Mouse (Mus musculus): Measurements from ENCODE around the gene Ass1. TPM values are rescaled to one million over a fixed set of nuclear protein-coding genes. Genes with fewer than 3 reads are reported as not detected.

Ass1 gene
- polyA plus RNA-seq, 1 experiment from 2014 or later = 72.8 TPM

DNA sequence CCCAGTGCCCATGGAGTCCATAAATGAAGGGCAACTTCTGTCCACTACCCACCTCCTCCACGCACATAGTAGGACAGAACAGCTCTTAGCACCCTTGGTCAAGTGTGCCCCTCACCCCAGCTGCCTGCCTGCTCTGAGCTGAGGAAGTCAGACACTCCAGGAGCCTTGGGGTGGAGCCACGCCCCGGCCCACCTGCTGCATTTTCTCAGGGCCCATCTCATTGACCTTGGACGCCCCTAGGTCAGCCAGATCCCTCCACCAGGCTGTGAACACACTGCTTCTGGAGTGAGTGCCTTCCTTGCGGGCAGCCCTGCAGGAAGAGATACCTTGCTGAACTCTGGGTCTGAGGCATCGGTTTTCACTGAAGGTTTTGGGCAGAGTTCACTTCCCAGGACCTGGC, 1.6 kb downstream of the Ass1 start:
- Histone ChIP-seq H3K9me3 (ENCODE audit: control insufficient read depth, low read length) (no peaks in the 10 kb centered on the region), H3K27ac (ENCODE audit: low read depth) (no peak overlapping the region), H3K4me1 (replicated peaks; ENCODE audit: control insufficient read depth, insufficient read depth, low read length) (peaks cover 8% of the 10 kb centered on the region), H3K36me3 (ENCODE audit: control insufficient read depth, insufficient read depth, low read length) (no peaks in the 10 kb centered on the region), H3K4me3 (ENCODE audit: low read depth, low read length) (no peak overlapping the region), H3K4me2 (ENCODE audit: low read length) (no peak overlapping the region), H3K9ac (ENCODE audit: low read length) (no peak overlapping the region), H3K27me3 (replicated peaks; ENCODE audit: control insufficient read depth, insufficient read depth, low read length) (peaks cover 11% of the 10 kb centered on the region)
- no peak for ATAC-seq (replicated peaks; ENCODE audit: low FRiP score, low TSS enrichment, low read depth)
- 44% methylated on average over 6 of the region's 6 CpGs for WGBS
- no peak for DNase-seq (ENCODE audit: low spot score)

DNA sequence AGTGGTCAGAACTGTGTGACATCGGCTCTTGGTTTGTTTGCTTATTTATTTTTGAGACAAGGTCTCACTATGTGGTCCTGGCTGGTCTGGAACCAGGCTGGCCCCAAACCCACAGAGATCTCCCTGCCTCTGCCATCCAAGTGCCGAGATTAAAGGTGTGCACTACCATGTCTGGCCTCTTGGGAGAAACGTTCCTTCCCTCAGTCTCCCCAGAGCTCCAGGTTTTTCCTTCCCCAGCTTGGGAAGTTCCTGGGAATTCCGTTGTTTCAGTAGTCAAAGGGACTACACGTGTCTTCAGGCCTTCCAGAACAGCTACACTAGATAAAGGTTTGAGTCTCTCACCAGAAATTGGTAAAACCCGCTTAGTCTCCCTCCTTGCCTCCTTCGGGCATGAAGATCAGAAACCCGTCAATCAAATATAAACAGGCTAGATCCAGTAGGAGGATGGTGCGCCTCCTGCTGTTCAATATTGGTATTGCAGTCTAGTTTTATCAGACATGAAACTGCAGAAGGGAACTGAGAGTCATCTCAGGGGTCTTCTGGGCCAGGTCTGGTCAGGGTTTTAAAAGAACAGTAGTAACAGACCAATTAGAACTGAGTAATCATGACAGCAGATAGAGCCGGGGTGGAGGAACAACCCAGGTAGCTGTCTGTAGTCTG, 2.5 kb downstream of the Ass1 start:
- H3K4me2 ChIP-seq (ENCODE audit: low read length) = no peak overlapping the region
- H3K4me1 ChIP-seq (replicated peaks; ENCODE audit: control insufficient read depth, insufficient read depth, low read length) = peaks cover 8% of the 10 kb centered on the region
- H3K27ac ChIP-seq (ENCODE audit: low read depth) = no peak overlapping the region
- no peak overlapping the region for H3K4me3 ChIP-seq (ENCODE audit: low read depth, low read length)
- no peaks in the 10 kb centered on the region for H3K9me3 ChIP-seq (ENCODE audit: control insufficient read depth, low read length)
- no peaks in the 10 kb centered on the region for H3K36me3 ChIP-seq (ENCODE audit: control insufficient read depth, insufficient read depth, low read length)
- 50% methylated on average over 10 of the region's 10 CpGs for WGBS
- ATAC-seq (replicated peaks; ENCODE audit: low FRiP score, low TSS enrichment, low read depth) (no peak), DNase-seq (ENCODE audit: low spot score) (peak; percentile 82)
- no peak overlapping the region for H3K9ac ChIP-seq (ENCODE audit: low read length)
- H3K27me3 ChIP-seq (replicated peaks; ENCODE audit: control insufficient read depth, insufficient read depth, low read length) = peaks cover 11% of the 10 kb centered on the region

DNA sequence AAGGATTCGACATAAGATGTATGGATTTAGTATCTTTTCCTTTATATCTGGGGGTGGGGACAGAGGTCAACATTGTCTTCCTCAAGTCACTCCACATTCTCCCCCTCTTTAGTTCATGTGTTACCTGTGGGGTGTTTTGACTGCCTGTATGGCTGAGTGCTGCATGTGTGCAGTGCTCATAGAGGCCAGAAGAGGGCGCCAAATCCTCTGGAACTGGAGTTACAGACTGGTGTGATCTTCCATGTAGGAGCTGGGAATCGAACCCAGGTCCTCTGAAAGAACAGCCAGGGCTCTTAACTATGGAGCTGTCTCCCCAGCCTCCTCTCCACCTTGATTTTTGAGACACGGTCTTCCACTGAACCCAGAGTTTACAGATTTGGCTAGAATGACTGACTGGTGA, 3.9 kb downstream of the Ass1 start:
- Histone ChIP-seq H3K27me3 (replicated peaks; ENCODE audit: control insufficient read depth, insufficient read depth, low read length) (peaks cover 8% of the 10 kb centered on the region), H3K4me1 (replicated peaks; ENCODE audit: control insufficient read depth, insufficient read depth, low read length) (peaks cover 8% of the 10 kb centered on the region), H3K9ac (ENCODE audit: low read length) (no peak overlapping the region), H3K4me2 (ENCODE audit: low read length) (no peak overlapping the region), H3K9me3 (ENCODE audit: control insufficient read depth, low read length) (no peaks in the 10 kb centered on the region), H3K36me3 (ENCODE audit: control insufficient read depth, insufficient read depth, low read length) (no peaks in the 10 kb centered on the region), H3K4me3 (ENCODE audit: low read depth, low read length) (no peak overlapping the region), H3K27ac (ENCODE audit: low read depth) (no peak overlapping the region)
- 68% methylated on average over 4 of the region's 4 CpGs for WGBS
- DNase-seq (ENCODE audit: low spot score) (no peak), ATAC-seq (replicated peaks; ENCODE audit: low FRiP score, low TSS enrichment, low read depth) (no peak)

DNA sequence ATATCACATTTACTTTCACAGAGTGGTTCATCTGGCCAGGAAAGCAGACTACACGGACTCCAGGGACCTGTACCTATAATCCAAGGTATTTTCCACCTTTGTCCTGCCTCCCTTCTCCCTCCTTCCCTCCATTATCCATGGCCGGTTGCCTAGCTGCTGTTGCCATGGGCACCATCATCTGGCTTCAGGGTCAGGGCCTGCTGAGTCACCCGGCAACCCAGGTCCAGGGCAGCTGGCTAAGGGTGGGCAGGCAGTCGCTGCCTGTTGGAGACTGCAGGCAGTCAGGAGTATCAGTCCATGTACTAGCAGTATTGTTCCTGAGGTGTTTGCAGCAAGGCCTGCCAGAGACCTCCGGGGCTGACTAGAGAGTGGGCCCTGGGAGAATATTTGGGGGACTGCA, 4.7 kb downstream of the Ass1 start:
- Histone ChIP-seq H3K27me3 (replicated peaks; ENCODE audit: control insufficient read depth, insufficient read depth, low read length) (peaks cover 7% of the 10 kb centered on the region), H3K36me3 (ENCODE audit: control insufficient read depth, insufficient read depth, low read length) (no peaks in the 10 kb centered on the region), H3K4me3 (ENCODE audit: low read depth, low read length) (no peak overlapping the region), H3K9me3 (ENCODE audit: control insufficient read depth, low read length) (no peaks in the 10 kb centered on the region), H3K4me1 (replicated peaks; ENCODE audit: control insufficient read depth, insufficient read depth, low read length) (peaks cover 8% of the 10 kb centered on the region), H3K4me2 (ENCODE audit: low read length) (no peak overlapping the region), H3K9ac (ENCODE audit: low read length) (no peak overlapping the region), H3K27ac (ENCODE audit: low read depth) (no peak overlapping the region)
- 68% methylated on average over 5 of the region's 5 CpGs for WGBS
- no peak for DNase-seq (ENCODE audit: low spot score)
- no peak for ATAC-seq (replicated peaks; ENCODE audit: low FRiP score, low TSS enrichment, low read depth)

DNA sequence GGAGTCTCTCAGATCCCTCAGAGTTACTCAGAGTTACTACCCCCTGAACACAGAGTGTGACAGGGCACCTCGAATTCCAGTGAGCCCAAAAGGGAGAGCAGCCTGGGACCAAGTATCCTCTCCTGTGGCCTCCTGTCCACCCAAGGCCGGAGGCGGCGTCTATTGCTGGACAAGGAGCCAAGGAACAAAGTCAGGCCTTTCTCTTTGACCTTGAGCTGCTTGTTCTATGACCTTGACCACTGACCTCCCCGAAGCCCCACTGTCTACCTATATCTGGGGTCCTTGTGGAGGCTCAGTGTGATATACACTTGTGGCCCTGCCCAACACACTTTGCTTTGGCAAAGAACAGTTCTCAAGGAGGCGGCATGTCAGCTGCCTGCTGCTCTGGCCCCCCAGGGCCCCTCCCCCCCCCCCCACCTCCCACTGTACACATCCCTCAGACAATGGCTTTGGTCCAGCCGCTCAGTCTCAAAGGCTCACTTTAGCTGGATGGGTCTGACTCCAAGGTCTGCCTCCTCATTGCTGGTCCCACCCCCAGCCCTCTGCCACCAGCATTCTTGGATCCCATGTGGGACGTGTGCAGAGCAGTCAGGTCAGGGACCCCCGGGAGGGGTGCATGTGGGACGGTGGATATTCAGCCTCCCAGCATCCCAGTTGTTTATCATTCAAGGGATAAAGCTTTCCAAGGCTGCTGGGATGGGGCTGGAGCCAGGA, 6.3 kb downstream of the Ass1 start:
- Histone ChIP-seq H3K9ac (ENCODE audit: low read length) (no peak overlapping the region), H3K9me3 (ENCODE audit: control insufficient read depth, low read length) (no peaks in the 10 kb centered on the region), H3K4me2 (ENCODE audit: low read length) (no peak overlapping the region), H3K27ac (ENCODE audit: low read depth) (no peak overlapping the region), H3K27me3 (replicated peaks; ENCODE audit: control insufficient read depth, insufficient read depth, low read length) (no peaks in the 10 kb centered on the region), H3K36me3 (ENCODE audit: control insufficient read depth, insufficient read depth, low read length) (no peaks in the 10 kb centered on the region), H3K4me3 (ENCODE audit: low read depth, low read length) (no peak overlapping the region), H3K4me1 (replicated peaks; ENCODE audit: control insufficient read depth, insufficient read depth, low read length) (no peaks in the 10 kb centered on the region; the same call in 1 of the 2 replicates)
- ATAC-seq (replicated peaks; ENCODE audit: low FRiP score, low TSS enrichment, low read depth) (no peak), DNase-seq (ENCODE audit: low spot score) (no peak)
- 70% methylated on average over 10 of the region's 10 CpGs for WGBS

DNA sequence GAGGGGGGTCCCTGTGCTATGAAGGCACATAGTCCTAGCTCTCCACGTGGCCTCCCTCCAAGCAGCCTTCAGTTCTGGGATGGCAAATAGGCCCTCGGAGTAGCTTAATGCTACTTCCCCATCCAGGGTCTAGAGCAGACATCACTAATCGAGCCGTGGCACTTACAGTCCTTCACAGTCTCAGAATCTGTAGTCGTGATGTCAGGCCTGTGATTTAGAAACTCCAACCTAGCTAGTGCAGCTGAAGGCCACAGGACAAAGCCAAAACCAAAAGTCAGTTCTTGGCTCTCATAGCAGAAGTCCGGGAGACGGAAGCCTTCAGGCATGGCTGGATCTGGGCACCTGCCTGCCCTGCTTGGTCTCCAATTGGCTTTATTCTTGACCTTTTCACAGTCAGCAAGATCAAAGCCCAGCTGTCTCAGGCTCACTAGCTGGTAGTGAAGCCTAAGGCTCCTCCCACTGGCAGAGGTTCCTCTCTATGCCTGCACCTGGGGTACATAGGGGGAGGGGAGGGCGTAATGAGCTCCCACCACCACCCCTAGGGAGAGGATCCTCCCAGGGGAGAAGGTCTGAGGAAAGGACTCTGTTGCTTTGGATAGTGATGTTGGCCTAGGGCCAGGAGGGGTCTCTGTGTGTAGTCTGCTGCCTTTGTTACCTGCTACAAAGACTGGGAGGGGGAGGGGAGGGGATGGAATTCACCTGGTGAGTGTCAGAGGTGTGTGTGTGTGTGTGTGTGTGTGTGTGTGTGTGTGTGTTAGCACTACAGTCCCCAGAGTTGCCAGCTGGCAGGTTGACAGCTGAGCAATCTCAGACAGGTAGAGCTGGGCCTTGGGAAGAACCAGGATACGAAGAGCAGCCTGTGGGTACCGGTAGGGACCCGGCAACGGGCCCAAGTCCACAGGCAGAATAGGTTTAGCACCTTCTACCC, 7.5 kb downstream of the Ass1 start:
- ATAC-seq (replicated peaks; ENCODE audit: low FRiP score, low TSS enrichment, low read depth) = no peak
- H3K36me3 ChIP-seq (ENCODE audit: control insufficient read depth, insufficient read depth, low read length) = no peaks in the 10 kb centered on the region

DNA sequence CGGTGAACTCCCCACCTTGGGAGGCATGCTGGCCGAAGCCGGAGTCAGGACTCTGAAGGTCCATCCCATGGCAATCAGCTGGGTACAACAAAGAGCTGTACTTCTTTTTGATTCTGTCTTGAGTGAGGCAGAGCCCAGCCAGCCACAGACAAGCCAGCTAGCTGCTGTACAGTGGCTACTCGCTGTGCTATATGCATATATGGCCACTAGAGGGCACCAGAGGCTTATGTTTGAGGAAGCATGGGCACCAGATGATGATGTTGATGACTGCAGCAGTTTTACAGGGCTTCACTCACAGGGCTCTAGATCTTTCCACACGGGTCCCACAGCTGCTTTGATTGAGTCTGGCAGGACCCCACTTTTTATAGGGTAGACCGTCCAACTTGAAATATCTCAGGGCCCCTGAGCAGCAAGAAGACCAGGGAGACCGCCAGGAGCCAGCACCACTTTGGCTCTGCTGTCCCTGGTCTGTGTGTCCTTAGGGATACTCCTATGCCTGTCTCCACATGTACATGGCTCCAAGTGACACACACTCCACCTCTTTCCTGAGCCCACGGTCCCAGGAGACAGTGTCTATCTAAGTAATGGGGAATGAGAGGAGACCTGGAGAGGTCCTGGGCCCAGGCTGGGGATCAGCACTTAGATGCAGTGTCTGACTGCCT, 13.0 kb downstream of the Ass1 start:
- Histone ChIP-seq H3K36me3 (ENCODE audit: control insufficient read depth, insufficient read depth, low read length) (no peaks in the 10 kb centered on the region), H3K27me3 (replicated peaks; ENCODE audit: control insufficient read depth, insufficient read depth, low read length) (no peaks in the 10 kb centered on the region), H3K9ac (ENCODE audit: low read length) (no peak overlapping the region), H3K9me3 (ENCODE audit: control insufficient read depth, low read length) (no peaks in the 10 kb centered on the region), H3K4me1 (replicated peaks; ENCODE audit: control insufficient read depth, insufficient read depth, low read length) (no peaks in the 10 kb centered on the region), H3K4me2 (ENCODE audit: low read length) (no peak overlapping the region), H3K27ac (ENCODE audit: low read depth) (no peak overlapping the region), H3K4me3 (ENCODE audit: low read depth, low read length) (no peak overlapping the region)
- ATAC-seq (replicated peaks; ENCODE audit: low FRiP score, low TSS enrichment, low read depth) = peak; percentile 83
- WGBS = 37% methylated on average over 8 of the region's 8 CpGs
- DNase-seq (ENCODE audit: low spot score) = peak; percentile 88

More for the DNA sequence above, 7.5 kb downstream of the Ass1 start:
- Histone ChIP-seq H3K4me2 (ENCODE audit: low read length) (no peak overlapping the region), H3K4me3 (ENCODE audit: low read depth, low read length) (no peak overlapping the region), H3K4me1 (replicated peaks; ENCODE audit: control insufficient read depth, insufficient read depth, low read length) (no peaks in the 10 kb centered on the region; the same call in 1 of the 2 replicates), H3K27ac (ENCODE audit: low read depth) (no peak overlapping the region), H3K9me3 (ENCODE audit: control insufficient read depth, low read length) (no peaks in the 10 kb centered on the region), H3K27me3 (replicated peaks; ENCODE audit: control insufficient read depth, insufficient read depth, low read length) (no peaks in the 10 kb centered on the region), H3K9ac (ENCODE audit: low read length) (no peak overlapping the region)
- 79% methylated on average over 12 of the region's 12 CpGs for WGBS
- no peak for DNase-seq (ENCODE audit: low spot score)

DNA sequence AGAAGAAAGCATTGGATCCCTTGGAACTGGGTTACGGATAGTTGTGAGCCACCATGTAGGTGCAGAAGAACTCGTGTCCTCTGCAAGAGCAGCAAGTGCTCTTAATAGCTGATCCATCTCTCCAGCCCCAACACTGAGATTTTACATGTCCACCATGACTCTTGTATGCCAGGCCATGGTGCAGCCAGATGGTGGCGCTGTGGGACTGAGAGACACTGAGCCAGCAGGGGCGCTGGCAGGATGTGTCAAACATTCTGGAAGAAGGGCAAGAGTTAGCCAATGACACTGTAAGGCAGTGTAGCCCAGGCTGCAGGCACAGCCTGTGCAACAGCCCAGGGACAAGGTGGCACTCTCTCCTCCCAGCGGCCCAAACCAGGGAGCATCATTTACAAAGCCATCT, 14.2 kb downstream of the Ass1 start:
- Histone ChIP-seq H3K9ac (ENCODE audit: low read length) (no peak overlapping the region), H3K36me3 (ENCODE audit: control insufficient read depth, insufficient read depth, low read length) (no peaks in the 10 kb centered on the region), H3K4me2 (ENCODE audit: low read length) (no peak overlapping the region), H3K4me1 (replicated peaks; ENCODE audit: control insufficient read depth, insufficient read depth, low read length) (no peaks in the 10 kb centered on the region), H3K27ac (ENCODE audit: low read depth) (no peak overlapping the region), H3K4me3 (ENCODE audit: low read depth, low read length) (no peak overlapping the region), H3K27me3 (replicated peaks; ENCODE audit: control insufficient read depth, insufficient read depth, low read length) (no peaks in the 10 kb centered on the region), H3K9me3 (ENCODE audit: control insufficient read depth, low read length) (no peaks in the 10 kb centered on the region)
- DNase-seq (ENCODE audit: low spot score) (peak; percentile 88), ATAC-seq (replicated peaks; ENCODE audit: low FRiP score, low TSS enrichment, low read depth) (0 out of 2 replicates have a peak, but pooled peaks have one; percentile 34)
- 31% methylated on average over 5 of the region's 5 CpGs for WGBS

All from intestine, embryonic 14.5 days (tissue).